Mouse (Mus musculus): ENCODE data around the gene Sgk1. TPM values are rescaled to one million over a fixed set of nuclear protein-coding genes. Genes with fewer than 3 reads are reported as not detected.

Sgk1 gene
- 20.7 and 24.5 TPM in 2 replicates for polyA plus RNA-seq (2014; fragmentation: Nextera tagmentation; extraction: Ambion mirVana)

DNA sequence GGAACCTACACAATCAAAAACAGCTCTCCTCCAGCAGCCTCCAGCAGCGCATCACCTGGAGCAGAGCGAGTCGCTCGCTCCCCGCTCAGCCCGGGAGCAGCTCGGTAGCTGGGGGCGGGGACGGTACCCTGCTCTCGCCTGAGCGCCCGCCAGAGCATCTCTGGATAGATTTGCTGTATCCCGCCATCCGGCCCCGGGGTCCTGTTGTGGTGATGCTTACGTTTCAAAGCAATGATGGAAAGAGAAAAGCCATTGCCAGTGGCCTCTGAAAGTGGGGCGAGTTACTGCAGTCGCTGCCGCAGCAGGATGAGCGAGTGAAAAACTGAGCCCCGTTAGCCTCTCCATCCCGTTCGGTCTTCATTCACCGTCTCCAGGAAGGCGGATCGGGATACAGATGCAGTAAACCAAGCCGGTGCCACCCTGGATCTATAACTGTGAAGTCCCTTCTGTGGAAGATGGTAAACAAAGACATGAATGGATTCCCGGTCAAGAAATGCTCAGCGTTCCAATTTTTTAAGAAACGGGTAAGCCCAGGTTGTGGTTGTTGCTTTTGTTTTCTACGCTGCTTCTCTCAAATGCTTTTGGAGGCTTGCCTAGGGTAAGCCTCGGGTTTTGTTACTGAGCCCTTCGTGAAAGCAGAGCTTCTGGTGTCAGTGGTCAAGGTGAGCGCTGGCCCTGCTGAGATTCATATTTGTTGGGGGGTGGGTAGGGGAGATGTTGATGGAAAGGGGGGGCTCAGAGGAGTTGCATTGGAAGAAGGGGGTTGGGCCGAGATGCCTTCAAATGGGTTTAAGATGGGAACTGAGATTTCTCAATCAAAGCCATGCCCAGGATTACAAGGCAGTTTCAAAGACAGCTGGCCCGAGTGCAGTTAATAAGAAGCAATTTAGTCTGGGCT lies at the start of gene Sgk1:
TSS of gene Sgk1 (plus strand) at position 1 of the 898 bp plus-strand sequence.
- WGBS = 1% methylated on average over 36 of the region's 36 CpGs
- ATAC-seq (replicated peaks; ENCODE audit: low FRiP score) (peak; percentile 69), DNase-seq (ENCODE audit: low spot score) (peak; percentile 69)

GRCm38 (mm10) chr10:21832282-21832681 lies 49.7 kb upstream of the Sgk1 start:
- WGBS = 84% methylated on average over 2 of the region's 2 CpGs
- no peak for DNase-seq (ENCODE audit: low spot score)
- no peak for ATAC-seq (replicated peaks; ENCODE audit: low FRiP score)
- Histone ChIP-seq H3K4me1 (replicated peaks; ENCODE audit: control insufficient read depth, insufficient read depth, low read length) (peaks cover 2% of the 10 kb centered on the region; the same call in 1 of the 2 replicates), H3K27ac (ENCODE audit: low read depth, low read length) (no peak overlapping the region), H3K4me3 (ENCODE audit: low read depth, low read length) (no peak overlapping the region), H3K9me3 (ENCODE audit: control insufficient read depth, low read length) (no peaks in the 10 kb centered on the region), H3K9ac (ENCODE audit: low read length) (no peak overlapping the region), H3K4me2 (ENCODE audit: low read depth, low read length, severe bottlenecking) (no peak overlapping the region), H3K36me3 (ENCODE audit: control insufficient read depth, insufficient read depth, low read length) (no peaks in the 10 kb centered on the region), H3K27me3 (ENCODE audit: control insufficient read depth, insufficient read depth, low read length) (no peaks in the 10 kb centered on the region)

More for the DNA sequence above, at the start of gene Sgk1:
- no peaks in the 10 kb centered on the region for H3K9me3 ChIP-seq (ENCODE audit: control insufficient read depth, low read length)
- H3K27me3 ChIP-seq (ENCODE audit: control insufficient read depth, insufficient read depth, low read length) = no peaks in the 10 kb centered on the region; the same call in 1 of the 2 replicates
- H3K36me3 ChIP-seq (ENCODE audit: control insufficient read depth, insufficient read depth, low read length) = no peaks in the 10 kb centered on the region
- peak within 1 kb of the TSS; percentile 56 for H3K9ac ChIP-seq (ENCODE audit: low read length)
- peak within 1 kb of the TSS; percentile 78 for H3K4me2 ChIP-seq (ENCODE audit: low read depth, low read length, severe bottlenecking)
- no peak within 1 kb of the TSS for H3K27ac ChIP-seq (ENCODE audit: low read depth, low read length)
- peaks cover 10% of the 10 kb centered on the region for H3K4me1 ChIP-seq (replicated peaks; ENCODE audit: control insufficient read depth, insufficient read depth, low read length)
- H3K4me3 ChIP-seq (ENCODE audit: low read depth, low read length) = peak within 1 kb of the TSS; percentile 42

DNA sequence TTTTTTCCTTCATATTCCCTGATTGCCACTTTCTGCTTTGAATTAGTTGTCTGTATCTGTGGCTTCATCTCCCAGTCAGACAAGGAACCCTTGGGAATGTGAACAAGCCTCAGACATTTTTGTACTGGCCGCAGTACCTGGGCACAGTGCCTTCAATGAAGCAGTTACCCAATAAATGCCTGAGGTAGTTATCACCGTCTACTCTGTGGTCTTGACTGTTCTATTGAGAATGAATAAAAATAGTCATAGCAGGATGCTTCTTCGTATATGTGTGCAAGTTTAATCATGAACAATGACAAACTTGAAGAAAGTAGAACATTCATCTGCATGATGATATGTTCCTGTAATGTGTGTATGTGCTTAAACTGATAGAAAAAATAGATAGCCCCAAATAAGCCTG lies 48.2 kb upstream of the Sgk1 start:
- Histone ChIP-seq H3K4me1 (replicated peaks; ENCODE audit: control insufficient read depth, insufficient read depth, low read length) (peaks cover 2% of the 10 kb centered on the region; the same call in 1 of the 2 replicates), H3K9me3 (ENCODE audit: control insufficient read depth, low read length) (no peaks in the 10 kb centered on the region), H3K36me3 (ENCODE audit: control insufficient read depth, insufficient read depth, low read length) (no peaks in the 10 kb centered on the region), H3K4me3 (ENCODE audit: low read depth, low read length) (no peak overlapping the region), H3K27me3 (ENCODE audit: control insufficient read depth, insufficient read depth, low read length) (no peaks in the 10 kb centered on the region), H3K27ac (ENCODE audit: low read depth, low read length) (no peak overlapping the region), H3K9ac (ENCODE audit: low read length) (no peak overlapping the region), H3K4me2 (ENCODE audit: low read depth, low read length, severe bottlenecking) (no peak overlapping the region)
- 84% methylated on average over 3 of the region's 3 CpGs for WGBS
- ATAC-seq (replicated peaks; ENCODE audit: low FRiP score) (no peak), DNase-seq (ENCODE audit: low spot score) (no peak)

DNA sequence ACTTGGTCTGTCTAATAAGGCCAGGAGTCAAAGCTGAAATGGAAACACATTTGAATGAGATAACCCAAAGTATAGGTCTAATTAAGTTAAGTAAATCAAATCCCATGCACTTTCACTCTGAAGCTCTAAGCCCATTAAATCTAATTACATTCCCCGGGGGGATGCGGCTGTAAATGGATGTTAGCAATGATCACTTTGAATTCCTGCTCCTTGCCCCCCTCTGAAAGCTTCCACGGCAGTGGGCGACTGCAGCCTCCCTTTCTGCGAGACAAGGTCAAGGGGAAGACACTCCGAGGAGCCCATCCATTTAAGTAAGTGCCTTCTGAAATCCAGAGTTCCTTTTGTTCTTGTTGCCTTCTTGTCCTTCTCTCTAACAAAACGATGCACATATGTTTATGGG lies 46.9 kb upstream of the Sgk1 start:
- Histone ChIP-seq H3K27ac (ENCODE audit: low read depth, low read length) (no peak overlapping the region), H3K9ac (ENCODE audit: low read length) (no peak overlapping the region), H3K36me3 (ENCODE audit: control insufficient read depth, insufficient read depth, low read length) (no peaks in the 10 kb centered on the region), H3K9me3 (ENCODE audit: control insufficient read depth, low read length) (no peaks in the 10 kb centered on the region), H3K27me3 (ENCODE audit: control insufficient read depth, insufficient read depth, low read length) (no peaks in the 10 kb centered on the region), H3K4me1 (replicated peaks; ENCODE audit: control insufficient read depth, insufficient read depth, low read length) (no peaks in the 10 kb centered on the region), H3K4me2 (ENCODE audit: low read depth, low read length, severe bottlenecking) (no peak overlapping the region), H3K4me3 (ENCODE audit: low read depth, low read length) (no peak overlapping the region)
- 38% methylated on average over 7 of the region's 7 CpGs for WGBS
- ATAC-seq (replicated peaks; ENCODE audit: low FRiP score) (no peak), DNase-seq (ENCODE audit: low spot score) (no peak)

DNA sequence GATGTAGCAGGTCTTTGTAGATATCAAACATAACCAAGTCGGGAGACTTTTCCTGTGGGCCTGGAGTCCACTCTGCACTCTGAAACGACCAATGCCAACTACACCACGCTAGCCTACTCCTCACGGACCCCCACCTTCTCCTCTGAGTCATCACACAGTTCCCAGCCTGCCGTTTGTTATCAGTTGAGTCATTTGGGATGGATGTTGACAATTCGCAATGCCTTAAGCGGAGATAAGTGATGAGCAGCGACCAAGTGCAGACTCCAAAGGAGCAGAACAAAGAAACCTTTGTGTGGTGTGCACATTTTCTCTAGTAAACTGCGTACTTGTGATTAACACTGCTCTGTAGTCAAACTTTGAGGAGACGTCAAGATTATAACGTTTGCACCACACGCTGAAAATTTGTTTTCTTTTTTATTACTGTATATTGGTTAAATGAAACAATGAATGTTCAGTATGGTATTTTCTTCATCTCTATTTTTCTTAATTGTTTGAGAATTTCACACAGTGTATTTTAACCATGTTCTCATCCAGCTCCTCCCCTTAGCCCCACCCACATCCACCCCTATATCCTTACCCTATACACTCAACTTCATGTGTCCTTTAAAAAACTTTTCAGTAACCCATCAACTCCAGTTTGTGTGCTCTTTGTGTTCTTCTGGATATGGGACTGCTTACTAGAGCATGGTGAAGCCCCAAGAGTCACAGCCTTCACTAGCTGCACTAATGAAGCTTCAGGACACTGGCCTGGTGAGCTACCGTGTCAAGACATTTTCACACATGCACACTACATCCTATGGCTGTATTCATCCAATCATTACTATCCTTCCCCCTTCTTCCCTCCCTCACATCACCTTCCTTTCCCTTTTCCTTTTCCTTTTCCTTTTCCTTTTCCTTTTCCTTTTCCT lies 42.5 kb upstream of the Sgk1 start:
- no peak for DNase-seq (ENCODE audit: low spot score)
- H3K4me2 ChIP-seq (ENCODE audit: low read depth, low read length, severe bottlenecking) = no peak overlapping the region
- H3K9me3 ChIP-seq (ENCODE audit: control insufficient read depth, low read length) = no peaks in the 10 kb centered on the region
- H3K4me1 ChIP-seq (replicated peaks; ENCODE audit: control insufficient read depth, insufficient read depth, low read length) = no peaks in the 10 kb centered on the region
- no peak overlapping the region for H3K4me3 ChIP-seq (ENCODE audit: low read depth, low read length)
- no peaks in the 10 kb centered on the region for H3K27me3 ChIP-seq (ENCODE audit: control insufficient read depth, insufficient read depth, low read length)
- no peak for ATAC-seq (replicated peaks; ENCODE audit: low FRiP score)
- WGBS = 80% methylated on average over 13 of the region's 13 CpGs
- H3K9ac ChIP-seq (ENCODE audit: low read length) = no peak overlapping the region
- no peaks in the 10 kb centered on the region for H3K36me3 ChIP-seq (ENCODE audit: control insufficient read depth, insufficient read depth, low read length)
- H3K27ac ChIP-seq (ENCODE audit: low read depth, low read length) = no peak overlapping the region

GRCm38 (mm10) chr10:21843326-21843725 lies 38.7 kb upstream of the Sgk1 start:
- H3K27ac ChIP-seq (ENCODE audit: low read depth, low read length) = no peak overlapping the region
- WGBS = 82% methylated on average over 6 of the region's 6 CpGs
- ATAC-seq (replicated peaks; ENCODE audit: low FRiP score) = no peak
- H3K36me3 ChIP-seq (ENCODE audit: control insufficient read depth, insufficient read depth, low read length) = no peaks in the 10 kb centered on the region
- H3K9ac ChIP-seq (ENCODE audit: low read length) = no peak overlapping the region
- H3K4me2 ChIP-seq (ENCODE audit: low read depth, low read length, severe bottlenecking) = no peak overlapping the region
- no peaks in the 10 kb centered on the region for H3K27me3 ChIP-seq (ENCODE audit: control insufficient read depth, insufficient read depth, low read length)
- no peak overlapping the region for H3K4me3 ChIP-seq (ENCODE audit: low read depth, low read length)
- no peaks in the 10 kb centered on the region for H3K4me1 ChIP-seq (replicated peaks; ENCODE audit: control insufficient read depth, insufficient read depth, low read length)
- no peak for DNase-seq (ENCODE audit: low spot score)
- no peaks in the 10 kb centered on the region for H3K9me3 ChIP-seq (ENCODE audit: control insufficient read depth, low read length)

DNA sequence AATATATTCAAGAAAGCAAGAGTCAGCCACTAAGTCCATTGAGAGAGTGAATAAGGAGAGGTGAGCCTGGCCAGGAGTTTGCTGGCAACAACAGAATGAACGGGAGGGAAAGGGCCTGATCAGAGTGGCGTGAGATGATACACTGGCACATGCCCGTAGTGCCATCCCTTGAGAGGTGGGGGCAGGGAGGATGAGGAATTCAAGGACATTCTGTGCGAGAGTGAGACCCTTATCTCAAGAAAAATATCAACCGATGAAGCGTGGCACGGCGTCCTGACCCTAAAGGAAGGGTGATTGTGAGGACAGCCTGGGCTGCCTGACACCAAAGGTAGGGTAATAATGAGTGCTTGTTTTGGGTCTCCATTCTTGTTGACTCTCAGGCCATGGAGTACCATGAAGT lies 38.1 kb upstream of the Sgk1 start:
- 91% methylated on average over 8 of the region's 8 CpGs for WGBS
- Histone ChIP-seq H3K4me1 (replicated peaks; ENCODE audit: control insufficient read depth, insufficient read depth, low read length) (no peaks in the 10 kb centered on the region), H3K27me3 (ENCODE audit: control insufficient read depth, insufficient read depth, low read length) (no peaks in the 10 kb centered on the region), H3K27ac (ENCODE audit: low read depth, low read length) (no peak overlapping the region), H3K4me3 (ENCODE audit: low read depth, low read length) (no peak overlapping the region), H3K9ac (ENCODE audit: low read length) (no peak overlapping the region), H3K4me2 (ENCODE audit: low read depth, low read length, severe bottlenecking) (no peak overlapping the region), H3K36me3 (ENCODE audit: control insufficient read depth, insufficient read depth, low read length) (no peaks in the 10 kb centered on the region), H3K9me3 (ENCODE audit: control insufficient read depth, low read length) (no peaks in the 10 kb centered on the region)
- ATAC-seq (replicated peaks; ENCODE audit: low FRiP score) (no peak), DNase-seq (ENCODE audit: low spot score) (no peak)

DNA sequence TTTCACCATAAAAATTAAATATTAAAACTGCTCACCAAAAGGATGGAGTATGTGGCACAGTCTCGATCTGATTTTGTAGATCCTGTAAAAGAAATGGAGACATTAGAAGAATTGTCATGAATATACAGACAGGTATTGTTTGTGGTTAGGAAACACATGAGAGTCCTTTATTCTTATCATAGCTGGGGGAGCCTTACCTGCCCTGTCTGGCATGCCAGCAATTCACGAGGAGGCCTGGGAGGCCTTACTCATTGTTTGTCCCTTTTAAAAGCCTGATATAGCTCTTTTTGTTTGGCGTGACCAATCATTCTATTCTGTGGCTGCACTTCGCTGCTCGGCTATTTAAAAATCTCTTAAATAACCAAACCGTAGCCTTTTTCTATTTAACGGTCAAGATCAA lies 37.6 kb upstream of the Sgk1 start:
- no peak overlapping the region for H3K9ac ChIP-seq (ENCODE audit: low read length)
- H3K27me3 ChIP-seq (ENCODE audit: control insufficient read depth, insufficient read depth, low read length) = no peaks in the 10 kb centered on the region
- no peaks in the 10 kb centered on the region for H3K36me3 ChIP-seq (ENCODE audit: control insufficient read depth, insufficient read depth, low read length)
- no peak overlapping the region for H3K4me2 ChIP-seq (ENCODE audit: low read depth, low read length, severe bottlenecking)
- no peaks in the 10 kb centered on the region for H3K4me1 ChIP-seq (replicated peaks; ENCODE audit: control insufficient read depth, insufficient read depth, low read length)
- no peaks in the 10 kb centered on the region for H3K9me3 ChIP-seq (ENCODE audit: control insufficient read depth, low read length)
- WGBS = 66% methylated on average over 7 of the region's 7 CpGs
- no peak for ATAC-seq (replicated peaks; ENCODE audit: low FRiP score)
- no peak for DNase-seq (ENCODE audit: low spot score)
- no peak overlapping the region for H3K4me3 ChIP-seq (ENCODE audit: low read depth, low read length)
- H3K27ac ChIP-seq (ENCODE audit: low read depth, low read length) = no peak overlapping the region

Measured in forebrain, embryonic 11.5 days (tissue).